Mouse (Mus musculus): Measurements from ENCODE around the gene Rassf5.
A peak's percentile ranks its signal among the peaks of the same experiment; 100 is the strongest.
"Not testable (repeated sequence)": the region's sequence is repeated elsewhere in the genome, so short reads cannot be mapped to it uniquely, and the experiment has no call there.

Rassf5 gene

DNA sequence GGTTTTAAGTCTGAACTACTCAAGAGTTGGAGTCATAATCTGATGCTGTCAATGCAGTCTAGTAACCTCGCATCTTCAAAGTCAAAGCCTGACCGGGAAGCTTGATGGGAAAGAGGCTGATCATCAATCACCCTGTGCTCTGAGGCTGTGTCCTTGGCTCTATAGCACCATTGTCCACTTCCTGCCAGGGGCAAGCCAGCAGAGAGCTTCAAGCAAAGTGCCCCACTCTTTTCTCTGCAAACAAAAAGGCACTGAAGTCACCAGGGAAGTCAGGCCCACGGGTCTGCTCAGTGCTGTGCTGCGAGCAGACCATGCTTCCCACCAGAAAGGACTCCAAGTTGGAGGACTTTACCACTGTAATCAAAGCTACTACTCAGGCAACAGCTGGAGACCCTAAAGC, 67.8 kb downstream of the Rassf5 start:
- DNase-seq (ENCODE audit: low spot score) = no peak

- no peak for DNase-seq (ENCODE audit: low spot score)
These were observed 69.2 kb downstream of the Rassf5 start for GRCm38 (mm10) chr1:131175819-131176218.

GRCm38 (mm10) chr1:131175189-131175588, 69.9 kb downstream of the Rassf5 start:
- DNase-seq (ENCODE audit: low spot score) = no peak

- DNase-seq (ENCODE audit: low spot score) = no peak
These were observed 70.7 kb downstream of the Rassf5 start for GRCm38 (mm10) chr1:131174299-131174861.

- no peak for DNase-seq (ENCODE audit: low spot score)
These were observed 71.2 kb downstream of the Rassf5 start for GRCm38 (mm10) chr1:131173809-131174208.

- no peak for DNase-seq (ENCODE audit: low spot score)
These were observed 72.1 kb downstream of the Rassf5 start for GRCm38 (mm10) chr1:131173001-131173400.

- DNase-seq (ENCODE audit: low spot score) = no peak
These were observed 77.4 kb downstream of the Rassf5 start for GRCm38 (mm10) chr1:131167612-131168011.

- no peak for DNase-seq (ENCODE audit: low spot score)
These were observed 80.6 kb downstream of the Rassf5 start for GRCm38 (mm10) chr1:131164427-131164826.

DNA sequence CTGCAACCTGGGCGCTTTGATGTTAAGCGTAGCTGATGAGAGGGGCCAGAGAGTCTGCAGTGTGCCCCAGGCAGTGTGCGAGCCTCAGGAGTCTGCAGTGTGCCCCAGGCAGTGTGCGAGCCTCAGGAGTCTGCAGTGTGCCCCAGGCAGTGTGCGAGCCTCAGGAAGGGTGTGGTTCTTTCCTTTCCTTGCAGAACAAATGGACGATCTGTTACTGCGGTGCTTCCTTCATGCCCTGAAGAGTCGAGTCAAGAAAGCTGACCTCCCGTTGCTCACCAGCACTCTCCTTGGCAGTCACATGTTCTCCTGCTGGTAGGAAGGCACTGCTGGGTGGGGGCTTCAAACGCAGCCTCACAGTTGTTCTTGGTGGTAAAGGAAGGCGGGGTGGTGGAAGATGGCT, 84.0 kb downstream of the Rassf5 start:
- no peak for DNase-seq (ENCODE audit: low spot score)

- DNase-seq (ENCODE audit: low spot score) = not testable (repeated sequence)
These were observed 85.3 kb downstream of the Rassf5 start for GRCm38 (mm10) chr1:131159573-131160327.

DNA sequence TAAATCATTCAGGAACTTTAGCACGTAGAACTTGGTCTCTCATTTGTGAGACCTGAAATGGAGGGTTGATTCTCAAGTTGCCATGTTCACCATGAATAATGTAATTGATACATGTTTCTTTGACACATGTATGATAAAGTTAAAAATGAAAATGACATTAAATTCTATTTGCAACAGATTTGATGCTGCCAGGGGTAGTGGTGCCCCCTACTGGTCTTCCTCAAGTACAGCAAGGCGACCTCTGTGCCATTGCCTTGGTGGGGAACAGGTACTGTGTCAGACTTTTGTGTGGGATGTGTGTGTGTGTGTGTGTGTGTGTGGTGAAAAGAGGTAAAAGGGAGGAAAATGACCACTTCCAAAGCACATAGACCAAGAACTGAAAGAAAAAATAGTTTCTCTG, 89.6 kb downstream of the Rassf5 start:
- DNase-seq (ENCODE audit: low spot score) = peak; percentile 64

DNA sequence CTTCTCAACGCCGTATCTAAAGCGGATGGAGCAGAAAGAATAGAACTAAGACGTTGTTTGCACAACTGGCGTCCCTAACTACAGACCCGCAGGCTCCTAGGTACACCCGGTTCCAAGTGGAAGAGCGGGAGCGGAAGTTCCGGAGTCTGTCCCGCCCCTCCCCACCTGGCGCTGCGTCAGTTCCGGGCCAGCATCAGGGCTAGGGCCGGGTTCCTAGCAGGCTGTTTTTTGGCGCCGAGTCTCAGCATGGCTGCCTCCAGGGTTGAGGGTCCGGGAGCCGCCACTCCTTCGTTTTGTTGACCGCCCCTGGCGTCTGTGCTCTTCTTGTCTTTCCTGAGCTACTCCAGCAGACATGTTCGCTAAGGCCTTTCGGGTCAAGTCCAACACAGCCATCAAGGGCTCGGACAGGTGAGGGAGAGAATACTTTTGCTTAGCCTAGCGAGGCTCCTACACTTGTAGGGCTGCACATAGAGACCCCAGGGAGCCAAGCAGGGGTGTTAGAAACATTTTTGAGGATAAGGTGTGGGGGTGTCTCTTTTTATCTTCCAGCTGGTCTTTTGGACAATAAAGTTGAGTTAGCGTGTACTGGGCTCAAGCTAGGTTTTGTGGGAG, 91.9 kb downstream of the Rassf5 start, which contains the start of gene Eif2d:
TSS of gene Eif2d (plus strand) at position 164 of the 612 bp plus-strand sequence.
- peak; percentile 92 for DNase-seq (ENCODE audit: low spot score)

DNA sequence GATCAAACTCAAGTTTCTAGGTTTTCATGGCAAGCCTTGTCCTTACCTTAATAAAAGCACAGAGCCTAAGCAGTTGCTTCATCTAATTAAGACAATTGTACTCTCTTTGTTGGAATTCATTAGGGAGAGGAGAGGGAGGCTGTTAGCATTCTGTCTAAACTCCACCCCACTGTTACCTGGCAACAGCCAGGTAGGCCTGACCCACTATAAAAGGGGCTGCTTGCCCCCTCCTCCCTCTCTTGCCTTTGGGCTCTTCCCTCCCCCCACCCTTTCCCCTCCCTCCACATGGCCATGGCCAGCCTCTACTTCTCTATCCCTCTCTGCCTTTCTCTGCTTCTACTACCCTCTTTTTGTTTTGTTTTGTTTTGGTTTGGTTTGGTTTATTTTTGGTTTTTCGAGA, 95.6 kb downstream of the Rassf5 start:
- no peak for DNase-seq (ENCODE audit: low spot score)

GRCm38 (mm10) chr1:131146181-131146614, 98.9 kb downstream of the Rassf5 start:
- no peak for DNase-seq (ENCODE audit: low spot score)

DNA sequence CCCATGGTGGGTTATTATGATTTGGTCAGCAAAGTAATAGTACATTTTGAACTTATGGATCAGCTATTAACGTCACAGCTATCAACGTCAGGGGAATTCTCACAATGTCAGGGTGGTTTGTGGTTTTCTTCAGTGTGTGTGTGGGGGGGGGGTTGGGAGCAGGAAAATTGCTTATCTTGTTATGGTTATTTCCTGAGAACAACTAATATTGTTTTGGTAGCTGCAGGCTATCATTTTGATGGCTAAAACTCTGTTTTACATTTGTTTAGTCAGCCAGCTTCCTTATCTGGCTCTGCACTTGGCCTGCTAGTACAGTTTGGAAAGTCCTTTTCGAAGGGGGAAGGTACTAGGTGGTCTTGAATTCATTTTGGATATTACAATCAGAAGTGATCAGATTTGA, 99.8 kb downstream of the Rassf5 start:
- not testable (repeated sequence) for DNase-seq (ENCODE audit: low spot score)

DNA sequence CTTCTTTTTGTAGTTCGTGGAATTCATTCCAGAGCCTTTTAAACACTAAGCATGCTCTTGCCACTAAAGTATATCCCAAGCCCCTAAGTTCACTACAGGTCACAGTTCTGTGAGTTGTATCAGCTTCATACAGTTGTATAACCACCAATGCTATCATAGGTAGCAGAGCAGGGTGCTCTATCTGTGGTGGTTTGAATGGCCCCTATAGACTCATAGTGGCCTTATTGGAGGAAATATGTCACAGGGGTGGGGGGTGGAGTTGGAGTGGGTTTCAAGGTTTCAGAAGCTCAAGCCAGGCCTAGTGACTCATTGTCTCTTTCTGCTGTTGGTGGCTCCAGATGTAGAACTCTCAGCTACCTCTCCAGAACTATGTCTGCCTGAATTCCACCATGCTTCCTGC, 102.6 kb downstream of the Rassf5 start:
- DNase-seq (ENCODE audit: low spot score) = no peak

- no peak for DNase-seq (ENCODE audit: low spot score)
These were observed 103.6 kb downstream of the Rassf5 start for GRCm38 (mm10) chr1:131141449-131141848.

- no peak for DNase-seq (ENCODE audit: low spot score)
These were observed 105.7 kb downstream of the Rassf5 start for GRCm38 (mm10) chr1:131139102-131140095.

DNA sequence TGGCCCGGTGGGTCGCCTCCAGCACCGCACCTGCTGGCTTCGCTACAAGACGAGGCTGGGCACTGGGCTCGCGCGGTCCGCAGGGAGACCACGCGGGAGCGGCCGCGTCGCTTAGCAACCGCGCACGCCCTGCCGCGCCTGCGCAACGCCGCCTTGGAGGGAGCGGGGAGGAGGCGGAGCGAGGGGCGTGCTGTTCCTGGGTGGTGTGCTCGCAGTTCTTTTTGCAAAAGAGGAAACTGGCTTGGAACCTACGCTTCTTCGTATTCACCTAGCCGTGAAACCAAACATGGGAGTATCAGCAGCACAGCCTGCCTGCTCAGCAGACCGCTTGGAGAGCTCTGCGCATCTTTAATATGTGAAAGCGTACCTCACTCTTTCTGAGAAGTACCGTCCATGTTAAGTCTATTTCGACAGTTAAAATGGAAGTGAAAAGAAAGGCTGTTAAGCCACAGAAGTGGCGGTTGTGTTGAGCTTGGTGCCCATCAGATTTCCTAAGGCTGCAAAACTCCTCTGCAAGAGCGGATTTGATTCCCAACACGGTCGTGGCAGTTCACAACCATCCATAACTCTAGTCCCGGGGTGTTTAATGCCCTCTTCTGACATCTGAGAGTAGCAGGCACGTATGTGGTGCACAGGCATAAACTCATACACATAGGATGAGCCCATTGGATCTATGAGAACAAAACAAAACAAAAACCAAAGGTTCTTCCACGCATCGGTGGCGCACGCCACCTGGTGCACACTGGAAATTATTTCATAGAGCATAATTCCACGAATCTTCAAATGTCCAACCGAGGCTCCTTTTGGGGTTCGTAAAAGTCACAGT, 106.7 kb downstream of the Rassf5 start, which contains the start of gene Dyrk3:
TSS of gene Dyrk3 (minus strand) at position 150 of the 826 bp plus-strand sequence.
- DNase-seq (ENCODE audit: low spot score) = peak; percentile 95

DNA sequence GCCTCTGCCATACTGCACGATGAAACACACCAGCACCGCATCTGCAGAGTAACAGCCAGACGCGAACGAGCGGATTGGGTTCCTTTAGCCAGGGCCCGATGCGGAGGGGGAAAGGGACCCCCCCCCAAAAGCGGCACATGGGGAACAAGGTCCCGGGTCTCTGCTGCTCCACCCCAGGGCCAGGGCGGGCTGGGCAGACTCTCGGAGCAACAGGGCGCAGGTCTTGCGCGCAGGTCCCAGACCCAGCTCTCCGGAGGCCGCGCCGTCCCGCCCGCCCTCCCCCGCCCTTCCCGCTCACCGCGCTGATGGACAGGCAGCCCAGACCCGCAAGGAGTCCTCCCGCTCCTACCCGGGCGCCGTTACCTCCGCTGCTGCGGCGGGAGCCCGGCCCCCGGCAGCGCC, 107.3 kb downstream of the Rassf5 start:
- DNase-seq (ENCODE audit: low spot score) = peak; percentile 61

DNA sequence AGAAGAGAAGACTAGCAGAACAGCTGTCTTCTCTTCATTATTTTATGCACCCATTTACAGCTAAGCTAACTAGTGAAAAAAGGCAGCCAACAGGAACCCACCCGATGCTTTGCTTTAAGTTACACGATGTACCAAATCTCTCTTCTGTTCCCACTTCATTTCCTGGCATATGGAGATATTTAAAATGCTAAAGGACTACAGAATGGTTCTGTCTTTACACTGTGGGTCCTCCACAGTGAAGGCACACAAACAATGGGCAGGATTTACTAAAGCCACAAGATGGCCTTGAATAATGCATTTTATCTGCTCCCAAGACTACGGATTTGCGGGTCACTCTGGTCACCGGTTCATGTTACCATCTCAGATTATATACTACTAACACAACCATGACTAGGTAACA, 107.9 kb downstream of the Rassf5 start:
- DNase-seq (ENCODE audit: low spot score) = no peak
